Mouse (Mus musculus) macrophage (primary cell): ENCODE measurements around the gene Chad. TPM values are rescaled to one million over a fixed set of nuclear protein-coding genes. Genes with fewer than 3 reads are reported as not detected.

Source experiments
- polyA plus RNA-seq: library from polyadenylated mRNA; stranded (reverse); fragments of 250-400 nt; gene quantifications from 3 replicates; pipeline ENCODE4 v1.2.4, GENCODE M21; 2018; ENCODE audit warnings: inconsistent platforms

The Chad gene
- polyA plus RNA-seq, 1 experiment from 2014 or later = not detected

Other genes with a start within 250 kb of the Chad start
- gene Luc7l3, start 243.1 kb upstream of the Chad start, polyA plus RNA-seq = 57.8 to 99.2 TPM (median 95.9 TPM) in 3 replicates
- 51.9 to 117 TPM (median 63.5 TPM) in 3 replicates for gene Ankrd40, start 237.0 kb upstream of the Chad start, polyA plus RNA-seq
- gene Abcc3, start 172.1 kb upstream of the Chad start, polyA plus RNA-seq = 91.2 to 119 TPM (median 103 TPM) in 3 replicates
- gene Cacna1g, start 90.8 kb upstream of the Chad start, polyA plus RNA-seq = not detected in 3 replicates
- not detected in 3 replicates for gene Spata20, start 78.9 kb upstream of the Chad start, polyA plus RNA-seq
- not detected in 3 replicates for gene Epn3, start 65.1 kb upstream of the Chad start, polyA plus RNA-seq
- 0.11 to 0.23 TPM in 2 of 3 replicates, not detected in the other for gene Mycbpap, start 43.3 kb upstream of the Chad start, polyA plus RNA-seq
- 2.5 to 4.1 TPM (median 3.0 TPM) in 3 replicates for gene Rsad1, start 15.8 kb upstream of the Chad start, polyA plus RNA-seq
- 8.6 to 26.2 TPM (median 15.8 TPM) in 3 replicates for gene Acsf2, start 36.8 kb downstream of the Chad start, polyA plus RNA-seq
- 83.8 to 180 TPM (median 108 TPM) in 3 replicates for gene Lrrc59, start 64.7 kb downstream of the Chad start, polyA plus RNA-seq
- 67.1 to 97.3 TPM (median 81.8 TPM) in 3 replicates for gene Mrpl27, start 88.7 kb downstream of the Chad start, polyA plus RNA-seq
- 0.60 to 4.3 TPM (median 1.5 TPM) in 3 replicates for gene Eme1, start 88.9 kb downstream of the Chad start, polyA plus RNA-seq
- 65.3 to 164 TPM (median 81.4 TPM) in 3 replicates for gene Xylt2, start 112.5 kb downstream of the Chad start, polyA plus RNA-seq
- 0.30 TPM in 1 of 3 replicates, not detected in the others for gene Gm11541, start 139.5 kb downstream of the Chad start, polyA plus RNA-seq
- gene Cdc34b, start 176.7 kb downstream of the Chad start, polyA plus RNA-seq = not detected in 3 replicates
- gene Tmem92, start 217.7 kb downstream of the Chad start, polyA plus RNA-seq = not detected in 3 replicates